Mouse (Mus musculus) 3134 (cell line): ENCODE data around the gene Olfr66.

Experiments used
- DNase-seq: peaks from one replicate; pipeline ENCODE4 v3.0.0-alpha.2; 2011; ENCODE audit warnings: low spot score; ENCODE audit not compliant: insufficient read length; ENCODE audit errors: extremely low read depth

Gene Olfr66

GRCm38 (mm10) chr7:103886152-103886551 lies at the start of gene Olfr66:
Gene Olfr66, minus strand, starts transcription at chr7:103886252.
- DNase-seq = no peak

GRCm38 (mm10) chr7:103934264-103934663 lies 48.2 kb upstream of the Olfr66 start, which contains the start of gene Olfr632:
Gene Olfr632, plus strand, starts transcription at chr7:103934347.
- no peak for DNase-seq

GRCm38 (mm10) chr7:103928525-103928924 lies 42.5 kb upstream of the Olfr66 start, which contains the start of gene Olfr631:
Gene Olfr631, plus strand, starts transcription at chr7:103928825.
- DNase-seq = no peak

GRCm38 (mm10) chr7:103915338-103915737 lies 29.3 kb upstream of the Olfr66 start:
- DNase-seq = no peak

- no peak for DNase-seq
Measured at GRCm38 (mm10) chr7:103912969-103913511, 27.0 kb upstream of the Olfr66 start.

- DNase-seq = no peak
Measured at GRCm38 (mm10) chr7:103910047-103910446, 24.0 kb upstream of the Olfr66 start.

GRCm38 (mm10) chr7:103903187-103903586 lies 17.1 kb upstream of the Olfr66 start, which contains the start of gene Olfr65:
Gene Olfr65, plus strand, starts transcription at chr7:103903487.
- no peak for DNase-seq

GRCm38 (mm10) chr7:103894385-103894784 lies 8.3 kb upstream of the Olfr66 start, which contains the start of gene Olfr64:
Gene Olfr64, minus strand, starts transcription at chr7:103894485.
- no peak for DNase-seq

- no peak for DNase-seq
Measured at GRCm38 (mm10) chr7:103877093-103877492, 9.0 kb downstream of the Olfr66 start.

GRCm38 (mm10) chr7:103874451-103874850 lies 11.6 kb downstream of the Olfr66 start:
- DNase-seq = no peak

- DNase-seq = no peak
Measured at GRCm38 (mm10) chr7:103873064-103873463, 13.0 kb downstream of the Olfr66 start.

- DNase-seq = no peak
Measured at GRCm38 (mm10) chr7:103870667-103871066, 15.4 kb downstream of the Olfr66 start.

- no peak for DNase-seq
Measured at GRCm38 (mm10) chr7:103865716-103866115, 20.3 kb downstream of the Olfr66 start.

GRCm38 (mm10) chr7:103861531-103861930 lies 24.5 kb downstream of the Olfr66 start:
- DNase-seq = no peak

GRCm38 (mm10) chr7:103860855-103861254 lies 25.2 kb downstream of the Olfr66 start:
- peak; percentile 60 for DNase-seq

GRCm38 (mm10) chr7:103859076-103859475 lies 27.0 kb downstream of the Olfr66 start:
- no peak for DNase-seq

GRCm38 (mm10) chr7:103854669-103855068 lies 31.4 kb downstream of the Olfr66 start:
- no peak for DNase-seq

- no peak for DNase-seq
Measured at GRCm38 (mm10) chr7:103853090-103853489, 33.0 kb downstream of the Olfr66 start, which contains the start of gene Hbb-y. Gene Hbb-y, minus strand, starts transcription at chr7:103853216.

- no peak for DNase-seq
Measured at GRCm38 (mm10) chr7:103844525-103845325, 41.3 kb downstream of the Olfr66 start.

- no peak for DNase-seq
Measured at GRCm38 (mm10) chr7:103843034-103843433, 43.0 kb downstream of the Olfr66 start, which contains the start of gene Hbb-bh1. Gene Hbb-bh1, minus strand, starts transcription at chr7:103843164.

GRCm38 (mm10) chr7:103840268-103840667 lies 45.8 kb downstream of the Olfr66 start, which contains the start of gene Hbb-bh2:
Gene Hbb-bh2, minus strand, starts transcription at chr7:103840520.
- no peak for DNase-seq
